Mouse (Mus musculus): ENCODE measurements around the gene Tmem50a.

Gene Tmem50a

DNA sequence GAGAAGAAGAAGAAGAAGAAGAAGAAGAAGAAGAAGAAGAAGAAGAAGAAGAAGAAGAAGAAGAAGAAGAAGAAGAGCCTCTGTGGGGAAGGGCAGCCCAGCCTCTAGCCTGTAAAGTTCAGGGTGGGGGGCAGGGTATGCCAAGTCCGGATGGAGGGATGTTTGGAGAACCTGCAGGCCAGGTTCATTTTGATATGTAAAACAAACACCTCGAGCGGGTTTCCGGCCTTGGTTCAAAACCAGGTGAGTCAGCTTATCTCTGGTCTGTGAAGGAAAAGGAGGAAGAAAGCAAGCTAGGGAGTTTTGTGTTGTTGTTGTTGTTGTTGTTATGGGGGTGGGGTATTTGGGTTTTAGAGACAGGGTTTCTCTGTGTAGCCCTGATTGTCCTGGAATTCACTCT is 43.3 kb downstream of the Tmem50a start:
- no peak for DNase-seq

DNA sequence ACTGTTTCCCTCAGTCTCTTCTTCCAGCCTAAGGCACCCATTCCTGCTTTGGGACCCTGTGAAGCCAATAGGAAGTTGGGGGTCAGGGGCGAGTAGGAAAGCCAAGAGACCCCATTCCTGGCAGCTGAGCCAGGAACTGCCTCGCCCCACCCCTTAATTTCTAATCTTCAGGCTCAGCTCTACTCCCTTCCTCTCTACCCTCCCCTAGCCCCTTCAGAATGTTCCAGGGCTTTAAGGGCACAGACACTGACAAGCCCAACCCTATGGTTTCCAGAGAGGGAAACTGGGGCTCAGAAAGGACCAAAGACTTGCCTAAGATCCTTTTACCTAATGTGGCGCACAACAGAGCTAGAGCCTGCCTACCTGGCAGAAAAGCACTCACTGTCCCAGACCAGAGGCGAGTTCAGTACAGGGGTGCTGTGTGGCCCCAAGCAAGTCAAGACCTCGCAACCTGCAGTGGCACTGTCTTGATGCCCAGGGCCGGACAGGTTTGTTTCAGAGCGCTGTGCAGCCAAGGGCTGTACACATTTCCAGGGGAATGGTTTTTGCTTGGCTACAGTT is 44.9 kb downstream of the Tmem50a start:
- DNase-seq: no peak

DNA sequence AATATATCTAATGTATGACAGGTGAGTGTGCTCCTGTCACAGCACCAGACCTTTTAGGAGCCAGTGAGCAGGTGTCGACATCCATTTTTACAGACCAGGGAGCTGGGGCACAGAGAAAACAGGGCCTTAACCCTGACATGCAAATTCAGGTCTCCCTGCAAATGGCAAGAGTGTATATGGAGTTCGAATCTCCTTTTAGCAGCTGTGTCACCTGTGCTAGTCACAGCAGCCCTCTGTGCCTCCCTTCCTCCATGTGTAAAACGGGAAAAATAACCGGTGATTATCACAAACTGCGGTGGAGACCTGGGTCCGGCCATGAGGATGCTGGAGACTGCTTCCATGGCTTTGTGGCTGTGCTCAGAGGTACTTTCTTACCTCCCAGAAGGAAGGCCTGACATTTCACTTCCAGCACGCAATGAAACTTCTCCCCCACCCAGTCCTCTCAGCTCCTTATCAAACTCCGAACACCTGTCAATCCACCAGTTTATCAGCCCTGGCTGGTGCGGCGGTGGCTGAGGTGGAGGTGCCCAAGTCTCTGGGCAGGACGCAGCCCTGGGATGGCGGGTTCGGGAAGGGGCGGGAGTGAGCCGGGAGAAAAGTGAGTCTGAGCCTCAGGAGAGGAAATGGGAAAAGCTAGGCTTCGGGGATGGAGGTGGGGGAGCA is 45.6 kb downstream of the Tmem50a start:
- DNase-seq: peak; percentile 16

DNA sequence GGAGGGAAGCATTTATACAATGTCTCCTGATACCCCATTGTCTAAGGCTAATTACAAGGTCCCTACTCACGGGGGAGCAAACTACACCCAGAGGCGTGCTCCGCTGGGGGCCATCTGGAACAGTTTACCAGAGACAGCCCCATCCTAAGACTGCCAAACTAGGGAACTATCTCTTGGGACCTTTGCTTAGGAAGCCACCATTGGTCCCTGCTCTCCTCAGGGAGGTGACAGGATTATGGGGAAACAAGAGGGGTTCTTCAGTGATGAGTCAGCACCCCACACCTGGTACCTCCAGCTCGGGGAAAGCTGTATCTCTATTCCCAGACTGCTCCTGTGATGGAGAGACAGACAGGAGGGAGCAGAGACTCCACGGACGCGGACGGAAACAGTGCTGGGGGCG is 46.3 kb downstream of the Tmem50a start:
- no peak for DNase-seq

DNA sequence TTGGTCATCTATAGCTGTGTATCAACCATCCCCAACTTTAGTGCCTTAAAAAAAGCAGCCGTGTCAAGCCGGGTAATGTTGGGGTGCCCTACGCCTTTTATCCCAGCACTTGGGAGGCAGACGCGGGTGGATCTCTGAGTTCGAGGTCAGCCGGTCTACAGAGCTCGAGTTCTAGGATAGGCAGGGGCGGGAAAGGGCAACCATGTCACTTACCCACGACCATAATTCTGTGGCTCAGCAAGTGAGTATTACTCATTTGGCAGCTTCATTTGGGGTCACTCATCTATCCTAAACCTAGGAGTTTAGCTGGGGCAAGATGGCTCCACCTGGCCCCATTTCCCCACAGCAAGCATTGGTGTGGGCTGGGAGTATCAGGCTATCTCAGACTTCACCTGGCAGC is 46.8 kb downstream of the Tmem50a start:
- DNase-seq: no peak

DNA sequence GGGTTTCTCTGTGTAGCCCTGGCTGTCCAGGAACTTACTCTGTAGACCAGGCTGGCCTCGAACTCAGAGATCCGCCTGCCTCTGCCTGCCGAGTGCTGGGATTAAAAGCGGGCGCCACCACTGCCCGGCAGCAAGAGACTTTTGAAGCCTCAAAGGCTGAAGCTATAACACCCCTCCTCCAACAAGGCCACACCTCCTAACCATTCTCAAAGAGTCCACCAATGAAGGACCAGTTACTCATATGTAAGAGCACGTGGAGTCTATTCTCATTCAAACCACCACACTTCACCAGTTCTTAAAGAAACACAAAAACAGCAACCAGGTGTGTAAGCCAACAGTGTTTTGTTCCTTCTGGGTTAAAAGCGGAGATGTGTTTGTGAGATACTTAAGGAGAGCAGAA is 47.2 kb downstream of the Tmem50a start:
- no peak for DNase-seq

DNA sequence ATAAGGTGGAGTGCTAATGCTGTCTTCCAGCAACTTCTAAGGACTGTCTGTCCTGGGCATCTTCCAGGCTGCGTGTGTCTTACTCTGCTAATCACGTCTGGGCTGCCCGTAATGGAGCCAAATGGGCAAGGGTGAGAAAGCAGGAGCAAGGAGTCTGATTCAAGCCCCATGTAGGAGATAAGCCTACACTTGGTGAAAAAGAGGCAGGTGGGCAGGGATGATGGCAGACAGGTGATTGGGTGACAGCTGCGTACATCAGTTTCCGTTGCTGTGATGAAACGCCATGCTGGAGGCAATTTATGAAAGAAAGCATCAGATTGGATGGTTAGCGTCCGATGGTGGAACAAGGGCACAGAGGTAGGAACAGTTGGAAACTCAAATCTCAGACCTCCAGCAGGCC is 47.6 kb downstream of the Tmem50a start:
- no peak for DNase-seq

DNA sequence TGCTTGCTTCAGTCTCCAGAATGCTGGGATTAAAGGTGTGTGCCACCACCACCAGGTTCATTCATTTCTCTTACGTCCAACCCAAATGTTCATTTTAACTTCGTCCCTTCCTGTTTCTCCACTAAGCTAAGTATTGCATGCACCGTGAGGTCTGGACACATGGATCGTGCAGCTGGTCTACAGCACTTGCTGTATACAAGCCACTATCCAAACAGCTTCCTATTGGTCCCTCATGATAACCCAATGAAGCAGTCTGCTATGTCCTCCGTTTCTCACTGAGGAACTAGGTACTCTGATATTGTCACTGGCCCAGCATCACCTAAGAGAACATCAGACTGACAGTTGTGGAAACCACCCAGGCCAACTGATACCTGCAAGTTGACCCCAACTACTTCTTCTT is 49.0 kb downstream of the Tmem50a start:
- DNase-seq: no peak

DNA sequence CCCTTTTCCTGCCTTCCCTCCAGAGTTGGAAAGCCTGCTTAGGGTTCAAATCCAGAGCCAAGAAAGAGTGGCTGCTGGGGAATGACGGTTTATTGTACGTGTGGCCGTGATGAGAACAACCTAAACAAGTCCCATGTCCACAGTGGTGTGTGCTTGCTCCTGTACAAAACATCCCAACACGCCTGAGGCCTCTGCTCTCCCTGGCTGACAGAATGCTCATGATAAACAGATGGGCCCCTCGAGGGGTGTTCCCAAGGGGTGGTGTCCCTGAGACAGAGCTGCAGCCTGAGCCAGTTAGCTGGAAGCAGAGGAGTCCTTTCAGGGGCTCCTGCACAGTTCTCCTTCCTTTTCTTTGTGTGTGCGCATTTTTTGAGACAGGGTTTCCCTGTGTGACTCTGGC is 49.5 kb downstream of the Tmem50a start:
- no peak for DNase-seq

DNA sequence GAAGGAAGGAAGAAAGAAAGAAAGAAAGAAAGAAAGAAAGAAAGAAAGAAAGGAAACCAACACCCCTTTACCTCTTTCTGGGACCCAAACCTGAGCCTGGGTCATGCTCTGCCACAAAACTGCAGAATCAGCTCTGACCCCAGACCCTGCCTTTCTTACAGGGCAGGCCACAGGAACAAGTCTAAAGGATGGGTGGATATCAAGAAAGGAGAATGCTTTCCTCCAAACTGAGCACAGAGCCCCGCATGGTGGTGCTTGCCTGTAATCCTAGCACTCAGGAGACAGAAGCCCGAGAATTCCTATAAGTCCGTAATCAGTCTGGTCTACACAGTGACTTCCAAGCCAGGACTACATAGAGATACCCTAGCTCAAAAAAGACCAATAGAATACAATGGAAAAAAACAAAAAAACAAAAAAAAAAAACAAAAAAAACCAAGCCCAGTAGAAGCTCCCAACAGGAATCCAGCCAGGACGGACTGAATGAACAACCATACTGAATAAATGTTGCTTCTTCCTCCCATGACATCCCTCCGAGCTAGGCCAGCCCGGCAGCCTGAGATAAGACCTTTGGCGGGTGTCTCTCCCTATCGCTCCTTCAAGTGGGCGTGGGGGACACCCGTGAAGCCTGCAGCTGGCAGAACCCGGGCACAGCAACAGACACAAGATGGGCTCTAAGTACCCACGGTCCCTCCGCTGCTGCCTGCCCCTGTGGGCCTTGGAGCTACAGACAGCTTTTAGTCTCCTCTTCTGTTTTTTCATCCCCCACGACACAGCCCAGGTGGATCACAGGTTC is 50.7 kb downstream of the Tmem50a start, which contains the start of gene Rhd:
Rhd (plus strand) TSS at position 600 of the 793 bp plus-strand sequence.
- no peak for DNase-seq

DNA sequence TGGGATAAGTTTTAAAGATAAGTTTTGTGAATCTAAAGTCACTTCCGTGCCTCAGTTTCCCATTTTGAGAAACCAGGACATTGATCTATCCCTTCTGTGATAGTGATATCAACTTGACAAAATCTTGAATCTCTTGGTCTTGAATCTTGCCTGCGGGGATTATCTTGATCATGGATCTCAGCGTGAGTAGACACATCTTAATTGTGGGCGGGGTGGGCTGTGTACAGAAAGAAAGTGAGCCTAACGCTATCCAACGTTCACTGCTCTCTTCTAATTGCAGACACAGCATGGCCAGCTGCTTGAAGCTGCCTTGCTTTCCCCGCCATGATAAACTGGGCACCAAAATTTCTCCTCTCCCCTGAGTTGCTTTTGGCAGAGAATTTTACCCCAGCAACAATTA is 51.8 kb downstream of the Tmem50a start:
- DNase-seq: no peak

DNA sequence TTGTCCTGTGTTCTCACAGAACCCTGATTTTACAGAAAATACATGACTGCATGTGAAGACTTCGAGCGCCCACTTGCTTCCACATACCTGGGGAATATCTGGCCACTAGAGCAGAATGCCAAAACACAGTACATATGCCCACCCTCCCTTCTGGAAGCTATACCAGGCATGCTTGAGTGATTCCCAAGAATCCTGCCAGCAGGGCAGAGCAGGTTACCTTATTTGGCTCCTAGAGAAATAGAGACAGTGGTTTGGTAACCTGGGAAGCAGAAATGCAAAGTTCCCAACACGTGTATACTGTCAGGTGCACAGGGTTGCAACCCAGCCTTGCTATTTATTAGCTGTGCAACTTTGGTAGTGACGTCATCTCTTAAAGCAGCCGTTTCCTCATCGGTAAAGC is 52.9 kb downstream of the Tmem50a start:
- no peak for DNase-seq

DNA sequence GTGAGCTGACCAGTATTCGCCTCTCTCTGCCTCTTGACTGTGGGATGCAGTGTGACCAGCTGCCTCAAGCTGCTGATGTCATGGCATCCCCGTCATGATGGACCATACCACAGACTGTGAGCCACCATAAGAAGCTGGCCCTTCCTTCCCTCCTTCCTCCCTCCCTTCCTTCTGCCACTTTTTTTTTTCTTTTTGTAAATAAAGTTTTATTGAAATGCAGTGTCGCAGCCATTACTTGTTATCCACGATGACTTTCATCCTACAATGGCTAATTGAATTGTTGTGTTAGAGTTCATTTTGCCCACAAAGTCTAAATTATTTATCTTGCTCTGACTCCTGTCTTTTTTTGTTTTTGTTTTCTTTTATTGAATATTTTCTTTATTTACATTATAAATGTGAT is 56.3 kb downstream of the Tmem50a start:
- DNase-seq: no peak

DNA sequence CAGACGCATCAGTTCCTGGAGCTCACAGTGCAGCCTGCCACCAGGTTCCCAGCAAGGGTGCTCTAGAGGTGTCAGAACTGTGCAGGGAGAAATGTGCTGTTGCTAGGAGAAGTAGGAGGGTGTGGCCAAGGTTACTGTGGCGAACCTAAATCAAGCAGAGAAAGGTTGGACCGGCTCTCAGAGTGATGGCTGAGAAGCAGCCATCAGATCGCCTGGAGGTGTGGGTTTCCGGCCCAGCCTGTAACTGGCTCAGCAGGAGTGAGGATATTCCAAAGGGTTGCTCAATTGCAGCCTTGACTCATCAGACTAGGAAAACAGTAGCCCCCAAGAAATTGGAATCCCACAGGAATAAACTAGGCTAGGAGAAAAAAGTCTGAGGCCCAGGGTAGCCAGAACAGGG is 58.3 kb downstream of the Tmem50a start:
- no peak for DNase-seq

DNA sequence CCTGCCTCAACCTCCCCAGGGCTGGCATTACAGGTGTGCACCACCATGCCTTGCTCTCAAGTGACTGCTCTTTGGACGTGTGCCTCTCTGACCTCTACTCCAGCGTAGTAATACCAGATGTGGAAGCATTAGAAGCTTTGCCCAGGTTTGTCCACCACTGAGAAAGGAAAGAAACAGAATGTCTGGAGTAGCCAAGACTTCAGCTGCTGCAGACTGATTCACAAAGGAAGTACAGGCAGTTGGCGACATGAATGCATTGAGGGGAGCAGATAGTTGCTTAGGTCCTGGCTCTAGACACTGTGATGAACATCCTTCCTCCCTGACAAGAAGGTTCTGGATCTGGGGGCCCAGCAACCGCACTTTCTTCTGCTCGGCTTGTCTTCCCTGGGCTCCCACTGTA is 58.8 kb downstream of the Tmem50a start:
- no peak for DNase-seq

DNA sequence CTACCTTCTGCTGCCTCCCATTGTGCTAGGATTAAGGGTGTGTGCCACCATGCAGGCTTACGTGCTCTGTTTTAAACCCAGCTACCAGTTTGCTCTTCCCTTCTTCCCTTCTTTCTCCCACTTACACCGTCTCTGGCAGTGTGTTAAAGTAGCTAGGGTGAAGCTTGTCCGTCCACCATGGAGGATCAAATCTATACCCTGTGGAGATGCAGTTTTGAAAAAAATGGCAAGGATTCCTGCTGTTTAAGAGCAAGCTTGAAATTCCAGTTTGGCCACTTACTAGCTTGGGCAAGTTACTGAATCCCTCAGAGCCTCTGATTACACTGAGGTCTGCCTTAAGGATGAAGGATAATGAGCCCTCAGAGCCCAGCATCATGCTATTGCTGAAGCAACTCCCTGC is 59.5 kb downstream of the Tmem50a start:
- DNase-seq: no peak

DNA sequence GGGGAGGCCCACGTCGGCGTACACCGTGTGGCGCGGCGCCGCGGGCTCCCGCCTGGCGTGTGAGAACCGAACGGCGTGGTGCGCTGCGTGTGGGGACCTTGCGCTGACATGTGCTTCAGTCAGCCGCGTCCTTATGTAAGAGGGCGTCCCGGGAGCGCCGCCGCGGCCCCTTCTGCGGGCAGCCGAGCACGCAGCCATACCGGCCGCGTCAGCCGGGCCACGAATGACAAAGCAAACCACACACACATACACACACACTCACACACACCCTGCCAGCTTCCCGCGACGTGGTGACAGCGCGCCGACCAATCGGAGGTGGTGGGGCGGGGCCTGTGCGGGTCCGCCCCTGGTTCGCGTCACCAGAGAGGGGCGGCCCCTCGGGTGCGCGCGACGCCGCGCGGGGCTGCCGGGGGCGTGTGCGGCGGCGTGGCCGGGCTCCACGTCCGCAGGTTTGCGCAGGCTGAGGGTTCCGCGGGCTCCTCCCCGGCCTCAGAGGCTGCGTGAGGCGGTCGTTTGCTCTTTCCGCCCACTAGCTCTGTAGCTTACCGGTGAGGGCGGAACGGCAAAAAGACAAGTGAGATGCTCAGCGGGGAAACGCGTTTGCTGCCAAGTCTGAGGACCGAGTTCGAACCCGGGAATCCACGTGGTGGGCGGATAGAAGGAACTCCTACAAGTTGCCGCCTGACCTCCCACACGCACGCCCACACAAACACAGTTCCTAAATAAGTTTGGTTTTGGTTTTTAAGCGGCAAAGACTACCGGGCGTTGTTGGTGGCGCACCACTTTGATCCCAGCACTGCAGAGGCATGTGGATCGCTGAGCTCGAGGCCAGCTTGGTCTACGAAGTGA is 61.0 kb downstream of the Tmem50a start:
- DNase-seq: peak; percentile 97

DNA sequence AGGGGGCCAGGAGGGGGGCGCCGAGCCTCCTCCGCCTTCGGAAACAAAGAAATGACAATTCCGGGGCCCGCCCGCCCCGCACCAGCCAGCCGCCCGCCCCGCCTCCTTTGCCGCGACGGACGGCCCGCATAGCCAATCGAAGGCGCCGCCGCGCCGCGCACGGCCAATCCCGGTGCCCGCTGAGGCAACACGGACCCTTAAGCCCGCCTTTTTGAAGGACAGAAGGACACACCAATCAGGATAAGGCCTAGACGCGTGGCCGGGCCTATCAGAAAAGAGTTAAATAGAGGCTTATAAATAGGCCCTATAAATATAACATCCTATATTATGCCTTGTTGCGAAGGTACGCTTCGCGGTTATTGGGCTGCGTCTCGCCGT is 61.6 kb downstream of the Tmem50a start, which contains the start of gene Maco1:
Maco1 (minus strand) TSS at position 87 of the 378 bp plus-strand sequence.
- DNase-seq: peak; percentile 99

DNA sequence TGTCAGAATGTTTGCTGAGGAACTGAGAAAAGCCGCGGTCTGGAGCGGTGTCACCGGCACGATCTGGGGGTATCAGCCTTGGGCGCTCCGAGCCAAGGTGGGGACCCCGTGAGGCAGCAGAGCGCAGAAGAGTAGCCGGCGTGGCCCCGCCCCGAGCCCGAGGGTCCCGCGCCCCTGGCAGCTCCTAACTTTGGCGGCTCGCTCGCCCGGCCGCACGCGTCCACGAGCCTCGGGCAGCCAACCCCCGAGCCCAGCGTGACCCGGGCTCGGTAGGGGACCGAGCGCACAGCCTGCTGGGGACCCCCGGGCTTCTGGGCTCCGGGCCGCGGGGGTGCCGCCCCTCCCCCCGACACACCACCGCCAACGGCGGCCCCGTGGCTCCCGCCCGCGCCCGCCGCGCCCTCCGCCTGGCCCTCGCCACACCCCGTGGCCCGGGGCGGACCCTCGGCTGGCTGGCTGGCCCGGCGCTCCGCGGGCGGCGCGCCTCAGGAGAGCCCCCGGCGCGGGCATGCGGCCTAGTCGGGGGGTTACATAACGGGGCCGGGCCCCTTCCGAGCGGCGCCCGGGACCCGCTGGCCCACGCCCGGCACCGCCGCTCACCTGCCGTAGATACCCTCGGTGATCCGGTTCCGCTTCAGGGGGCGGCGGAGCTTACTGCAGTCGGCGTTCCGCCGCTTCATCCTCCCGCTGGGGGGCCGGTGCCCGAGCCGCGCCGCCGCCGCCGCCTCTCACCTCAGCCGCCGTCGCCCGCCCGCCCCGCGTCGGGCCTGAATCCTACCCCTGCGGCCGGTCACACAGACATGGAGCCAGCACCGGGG is 62.2 kb downstream of the Tmem50a start:
- DNase-seq: peak; percentile 80

DNA sequence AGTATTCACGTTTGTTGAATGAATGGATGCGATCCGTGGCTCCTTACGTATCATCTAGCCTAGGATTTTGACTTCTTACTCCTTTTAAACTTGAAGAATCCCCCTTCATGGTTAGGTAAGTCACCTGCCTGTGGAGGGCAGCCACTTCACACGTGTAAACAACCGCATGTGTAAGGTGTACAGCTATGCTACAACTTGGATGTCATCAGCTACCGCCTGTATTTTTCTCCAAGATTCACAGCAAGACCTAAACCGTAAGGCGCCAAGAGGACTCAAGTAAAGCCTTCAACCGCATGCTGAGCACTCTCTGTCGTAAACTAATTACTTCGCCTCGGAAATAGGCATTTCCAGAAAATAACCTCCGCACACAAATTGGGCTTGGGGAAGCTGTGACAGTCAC is 62.9 kb downstream of the Tmem50a start:
- peak; percentile 15 for DNase-seq

DNA sequence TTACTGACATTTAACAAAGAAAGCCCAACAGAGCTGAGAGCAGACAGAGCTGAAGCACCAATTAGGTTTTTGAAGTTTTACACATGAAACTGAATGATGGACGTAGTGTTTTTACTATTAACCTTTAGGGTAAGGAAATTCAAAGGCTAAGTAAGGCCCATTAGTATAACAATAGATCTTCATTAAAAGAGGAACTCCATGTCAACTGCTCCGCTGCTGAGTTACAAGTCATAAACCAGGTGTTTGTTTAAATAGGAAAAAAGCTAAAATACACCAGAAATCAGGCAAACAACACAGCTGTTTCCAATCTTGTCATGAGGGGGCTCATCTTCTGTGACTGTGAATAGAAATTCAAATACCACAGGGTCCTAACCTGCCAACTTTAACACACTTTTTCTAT is 63.6 kb downstream of the Tmem50a start:
- DNase-seq: no peak

DNA sequence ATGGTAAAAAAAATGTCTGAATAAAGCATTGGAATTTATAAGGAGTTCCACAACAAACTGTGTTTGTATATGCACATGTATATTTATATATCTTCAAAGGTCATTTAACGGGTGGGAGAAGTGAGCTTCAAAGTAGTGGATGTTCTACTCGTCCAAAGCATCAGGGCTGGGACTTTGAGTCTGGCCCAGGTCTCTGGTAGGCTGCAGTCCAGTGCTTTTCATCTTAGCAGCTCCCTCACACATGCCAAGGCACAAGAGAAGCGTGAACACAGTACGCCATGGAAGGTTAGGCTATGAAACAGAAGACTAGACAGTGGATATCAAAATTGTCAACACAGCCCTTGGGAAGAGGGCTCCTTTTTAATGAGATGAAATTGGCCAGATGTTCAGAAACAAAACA is 64.3 kb downstream of the Tmem50a start:
- DNase-seq: no peak
